Mouse (Mus musculus) intestine, postnatal 0 days (tissue): ENCODE results near the gene Chd3. TPM values are rescaled to one million over a fixed set of nuclear protein-coding genes. Genes with fewer than 3 reads are reported as not detected.
A peak's percentile ranks its signal among the peaks of the same experiment; 100 is the strongest.

ENCODE experiments used
- ATAC-seq: fragments of 200-750 bp; cut with Nextera tagmentation; 2 replicates; pipeline ENCODE4 v1.8.0; 2017; ENCODE audit warnings: mild to moderate bottlenecking, moderate TSS enrichment, moderate library complexity
- H3K27ac ChIP-seq: fragments of 300-500 bp; sonication (generic); 2 replicates; pipeline ENCODE4 v1.5.1; 2014; ENCODE audit warnings: mild to moderate bottlenecking, low read depth, low read length, moderate library complexity
- H3K27me3 ChIP-seq: fragments of 300-500 bp; sonication (generic); replicated peaks from 2 replicates; pipeline ENCODE4 v1.6.1; 2014; ENCODE audit warnings: low read length, mixed read lengths; ENCODE audit not compliant: control insufficient read depth, insufficient read depth
- H3K36me3 ChIP-seq: fragments of 300-500 bp; sonication (generic); 2 replicates; pipeline ENCODE4 v1.6.1; 2014; ENCODE audit warnings: mild to moderate bottlenecking, moderate library complexity; ENCODE audit not compliant: control insufficient read depth, insufficient read depth
- H3K4me1 ChIP-seq: fragments of 300-500 bp; sonication (generic); replicated peaks from 2 replicates; pipeline ENCODE4 v1.6.1; 2014; ENCODE audit warnings: antibody characterized with exemption, low read length, mixed read lengths; ENCODE audit not compliant: control insufficient read depth, insufficient read depth
- H3K4me2 ChIP-seq: fragments of 300-500 bp; sonication (generic); replicated peaks from 2 replicates; pipeline ENCODE4 v1.6.1; 2014; ENCODE audit warnings: low read depth, mild to moderate bottlenecking, moderate library complexity
- H3K4me3 ChIP-seq: fragments of 300-500 bp; sonication (generic); 2 replicates; pipeline ENCODE4 v1.5.1; 2014; ENCODE audit warnings: low read depth, low read length
- H3K9ac ChIP-seq: fragments of 300-500 bp; sonication (generic); 2 replicates; pipeline ENCODE4 v1.6.1; 2014; ENCODE audit warnings: mild to moderate bottlenecking, low read depth, low read length
- H3K9me3 ChIP-seq: fragments of 300-500 bp; sonication (generic); 2 replicates; pipeline ENCODE4 v1.6.1; 2016; ENCODE audit warnings: mixed run types; ENCODE audit not compliant: control insufficient read depth
- CTCF ChIP-seq: sonication (generic); IDR thresholded peaks from 2 replicates; pipeline ENCODE4 v1.5.1; 2016; ENCODE audit warnings: low read depth, mild to moderate bottlenecking, control low read depth, antibody characterized with exemption, moderate library complexity
- WGBS: fragments of 180-500 bp; shearing (Covaris S2); extraction: QIAGEN DNeasy Blood & Tissue Kit; methylation state at CpG from one replicate; pipeline ENCODE4 v1.1.7; 2014; 5-methylcytosine and 5-hydroxymethylcytosine counted together
- polyA plus RNA-seq: library from polyadenylated mRNA; unstranded; fragments of >200 nt; fragmentation: Nextera tagmentation; extraction: Ambion mirVana; gene quantifications from 2 replicates; pipeline ENCODE4 v1.2.1, GENCODE M21; 2015

Gene Chd3
- polyA plus RNA-seq, 1 experiment from 2014 or later, result 19.4 TPM

- no peak for ATAC-seq
Observed at GRCm38 (mm10) chr11:69381356-69381755, 12.2 kb upstream of the Chd3 start.

GRCm38 (mm10) chr11:69379600-69379999 lies 10.4 kb upstream of the Chd3 start:
- Histone ChIP-seq H3K27ac (no peak overlapping the region; the same call in 1 of the 2 replicates), H3K9me3 (no peaks in the 10 kb centered on the region), H3K4me2 (no peak overlapping the region), H3K4me3 (no peak overlapping the region), H3K9ac (no peak overlapping the region), H3K27me3 (no peaks in the 10 kb centered on the region), H3K4me1 (0 out of 2 replicates have a peak, but pooled peaks cover 2% of the 10 kb centered on the region), H3K36me3 (0 out of 2 replicates have a peak, but pooled peaks cover 2% of the 10 kb centered on the region)
- WGBS, result 76% methylated on average over 3 of the region's 3 CpGs
- ATAC-seq, result no peak
- TF ChIP-seq CTCF, result no peak

More at GRCm38 (mm10) chr11:69381356-69381755, 12.2 kb upstream of the Chd3 start:
- Histone ChIP-seq H3K27ac (no peak overlapping the region), H3K4me1 (0 out of 2 replicates have a peak, but pooled peaks cover 2% of the 10 kb centered on the region), H3K27me3 (no peaks in the 10 kb centered on the region), H3K9me3 (no peaks in the 10 kb centered on the region), H3K9ac (no peak overlapping the region), H3K4me3 (no peak overlapping the region), H3K36me3 (no peaks in the 10 kb centered on the region), H3K4me2 (no peak overlapping the region)
- 80% methylated on average over 6 of the region's 6 CpGs for whole genome bisulfite sequencing
- no peak for TF ChIP-seq CTCF

- peak overlapping the region; percentile 79 for H3K27ac ChIP-seq
- WGBS, result 38% methylated on average over 3 of the region's 3 CpGs
- no peak overlapping the region for H3K9ac ChIP-seq
- H3K36me3 ChIP-seq, result peaks cover 8% of the 10 kb centered on the region; the same call in 1 of the 2 replicates
- no peak overlapping the region for H3K4me3 ChIP-seq
- 0 out of 2 replicates have a peak, but pooled peaks cover 2% of the 10 kb centered on the region for H3K4me1 ChIP-seq
- TF ChIP-seq CTCF, result no peak
- ATAC-seq, result peak; percentile 95
- H3K9me3 ChIP-seq, result no peaks in the 10 kb centered on the region
- no peaks in the 10 kb centered on the region for H3K27me3 ChIP-seq
- peak overlapping the region; percentile 45 for H3K4me2 ChIP-seq
Observed at GRCm38 (mm10) chr11:69377766-69378165, 8.6 kb upstream of the Chd3 start.

GRCm38 (mm10) chr11:69375646-69376045 lies 6.4 kb upstream of the Chd3 start:
- Histone ChIP-seq H3K4me1 (peaks cover 10% of the 10 kb centered on the region; the same call in 1 of the 2 replicates), H3K27me3 (no peaks in the 10 kb centered on the region), H3K4me2 (no peak overlapping the region), H3K27ac (no peak overlapping the region), H3K4me3 (no peak overlapping the region), H3K9me3 (no peaks in the 10 kb centered on the region), H3K36me3 (peaks cover 8% of the 10 kb centered on the region; the same call in 1 of the 2 replicates), H3K9ac (no peak overlapping the region)
- ATAC-seq, result no peak
- no peak for TF ChIP-seq CTCF
- 88% methylated on average over 4 of the region's 4 CpGs for WGBS

- Histone ChIP-seq H3K27ac (no peak overlapping the region), H3K36me3 (peaks cover 8% of the 10 kb centered on the region; the same call in 1 of the 2 replicates), H3K9ac (no peak overlapping the region), H3K27me3 (no peaks in the 10 kb centered on the region), H3K4me1 (peaks cover 10% of the 10 kb centered on the region; the same call in 1 of the 2 replicates), H3K9me3 (no peaks in the 10 kb centered on the region), H3K4me3 (no peak overlapping the region), H3K4me2 (no peak overlapping the region)
- WGBS, result 84% methylated on average over 16 of the region's 16 CpGs
- no peak for ATAC-seq
- TF ChIP-seq CTCF, result no peak
Observed at GRCm38 (mm10) chr11:69373223-69373965, 4.2 kb upstream of the Chd3 start.

GRCm38 (mm10) chr11:69372780-69373170 lies 3.6 kb upstream of the Chd3 start:
- H3K9ac ChIP-seq, result no peak overlapping the region
- TF ChIP-seq CTCF, result peak; percentile 72
- peaks cover 10% of the 10 kb centered on the region; the same call in 1 of the 2 replicates for H3K4me1 ChIP-seq
- no peak for ATAC-seq
- no peak overlapping the region for H3K27ac ChIP-seq
- no peak overlapping the region for H3K4me2 ChIP-seq
- H3K9me3 ChIP-seq, result no peaks in the 10 kb centered on the region
- H3K27me3 ChIP-seq, result no peaks in the 10 kb centered on the region
- no peak overlapping the region for H3K4me3 ChIP-seq
- 58% methylated on average over 3 of the region's 3 CpGs for WGBS
- peaks cover 8% of the 10 kb centered on the region; the same call in 1 of the 2 replicates for H3K36me3 ChIP-seq
